Mouse (Mus musculus): ENCODE results near the gene Serpina9.

The Serpina9 gene

DNA sequence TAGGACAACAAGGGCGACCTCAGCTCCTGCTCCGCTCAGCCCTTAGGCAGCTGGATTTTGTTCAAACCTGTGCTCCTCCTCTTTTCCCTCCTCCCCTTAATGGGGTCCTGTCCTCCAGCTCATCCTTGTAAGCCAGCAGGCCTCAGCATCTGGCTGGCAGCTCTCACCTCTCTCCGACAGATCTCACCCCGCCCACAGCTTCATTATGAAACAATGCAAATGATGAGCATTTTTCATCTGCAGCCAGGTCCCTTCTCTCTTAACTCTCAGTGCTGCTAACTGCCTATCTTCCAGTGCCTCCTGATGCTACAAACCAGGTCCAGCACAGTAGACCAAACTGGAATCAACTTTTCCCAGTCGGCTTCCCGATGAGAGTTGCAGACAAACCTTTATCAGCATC lies at the start of gene Serpina9:
Gene Serpina9, minus strand, starts transcription at position 136 of the 400 bp plus-strand sequence.
- DNase-seq: no peak

DNA sequence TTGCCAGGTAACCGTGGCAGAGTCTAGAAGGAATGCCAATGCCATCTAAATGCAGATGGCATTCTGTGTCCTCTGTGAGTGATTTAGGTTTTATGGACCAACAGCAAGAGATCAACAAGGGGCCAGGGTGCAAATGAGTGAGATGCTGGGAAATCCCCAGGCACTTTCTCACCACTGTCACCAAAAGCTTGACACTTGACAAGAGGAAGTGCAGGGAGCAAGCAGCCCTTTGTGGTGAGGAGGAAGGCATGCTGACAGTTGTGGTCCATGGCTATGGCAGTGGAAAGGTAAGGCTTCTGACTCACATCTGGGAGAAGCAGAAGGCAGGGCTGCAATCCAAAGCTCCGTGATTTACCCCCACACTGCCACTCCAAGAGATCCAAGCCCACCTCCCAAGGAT lies 48.3 kb upstream of the Serpina9 start:
- no peak for DNase-seq

DNA sequence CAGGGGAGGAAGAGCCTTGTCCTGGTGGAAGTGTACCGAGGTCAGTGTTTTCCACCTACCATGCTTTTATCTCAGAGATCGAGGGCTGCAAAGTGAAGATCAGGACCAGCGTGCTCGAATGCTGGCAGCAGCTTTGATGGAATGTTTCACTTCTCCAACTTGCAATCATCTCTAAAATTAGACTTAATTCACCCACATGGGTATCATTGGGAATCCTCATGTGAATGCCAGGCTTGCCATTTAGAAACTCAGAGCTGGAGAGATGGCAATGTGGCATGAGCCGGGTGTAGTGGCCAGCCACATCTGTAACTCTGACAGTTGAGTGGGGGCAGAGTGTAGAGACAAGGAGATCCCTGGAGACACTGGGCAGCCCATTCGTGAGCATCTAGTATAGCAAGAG lies 46.6 kb upstream of the Serpina9 start:
- DNase-seq: no peak

DNA sequence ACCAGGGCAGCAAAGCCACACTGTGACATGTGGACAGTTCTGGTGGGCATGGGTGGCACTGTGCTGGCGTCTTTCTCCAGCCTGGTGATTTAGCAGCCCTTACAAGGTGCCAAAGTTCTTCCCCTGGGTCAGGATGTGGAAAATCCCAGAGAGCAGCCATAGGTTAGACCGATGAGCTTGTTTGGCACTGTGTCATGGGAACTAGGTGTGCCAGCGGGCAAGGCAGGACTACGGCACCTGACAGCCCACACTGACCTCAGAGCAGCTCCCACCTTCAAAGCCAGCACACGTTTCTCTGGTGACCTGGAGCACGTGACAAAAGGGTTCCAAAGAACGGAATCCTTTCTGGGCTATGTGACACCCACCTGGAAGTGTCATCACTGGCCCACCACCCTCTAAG lies 44.0 kb upstream of the Serpina9 start:
- no peak for DNase-seq

DNA sequence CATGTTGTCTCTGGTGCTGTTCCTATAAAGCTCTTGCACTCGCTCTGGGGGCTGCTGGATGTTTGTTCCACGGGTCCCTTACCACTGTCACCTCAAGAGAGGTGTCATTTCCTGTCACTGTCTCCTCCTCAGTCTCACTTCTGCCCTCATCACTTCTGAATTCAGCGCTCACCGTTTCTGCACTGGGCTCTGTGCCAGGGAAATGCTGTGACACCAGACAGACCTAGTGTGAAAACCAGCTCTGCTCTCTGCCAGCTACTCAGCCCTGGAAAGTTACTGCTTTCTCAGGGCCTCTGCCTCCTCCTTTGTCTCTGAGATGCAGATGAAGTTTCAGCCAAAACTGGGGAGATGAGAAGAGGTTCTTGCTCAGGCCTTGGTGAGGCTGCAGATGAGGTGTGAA lies 43.5 kb upstream of the Serpina9 start:
- DNase-seq: peak; percentile 19

DNA sequence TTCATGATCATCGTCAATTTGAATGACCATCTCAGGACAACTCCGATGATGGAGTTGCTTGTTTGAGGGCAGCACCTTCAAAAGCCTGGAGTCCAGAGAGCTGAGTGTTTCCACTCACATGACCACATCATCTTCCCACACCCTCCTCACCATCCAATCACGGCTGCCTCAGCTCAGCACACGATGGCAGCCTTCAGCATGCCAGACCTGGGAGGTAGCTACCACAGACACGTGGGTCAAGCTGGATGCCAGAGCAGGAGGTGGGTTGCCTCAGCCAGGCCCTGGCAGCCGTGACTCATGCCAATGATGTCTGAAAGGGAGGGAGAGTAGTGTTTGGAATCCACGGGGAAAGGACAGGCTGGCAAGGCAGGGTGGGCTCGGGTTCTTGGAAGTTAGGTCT lies 42.2 kb upstream of the Serpina9 start:
- DNase-seq: no peak

DNA sequence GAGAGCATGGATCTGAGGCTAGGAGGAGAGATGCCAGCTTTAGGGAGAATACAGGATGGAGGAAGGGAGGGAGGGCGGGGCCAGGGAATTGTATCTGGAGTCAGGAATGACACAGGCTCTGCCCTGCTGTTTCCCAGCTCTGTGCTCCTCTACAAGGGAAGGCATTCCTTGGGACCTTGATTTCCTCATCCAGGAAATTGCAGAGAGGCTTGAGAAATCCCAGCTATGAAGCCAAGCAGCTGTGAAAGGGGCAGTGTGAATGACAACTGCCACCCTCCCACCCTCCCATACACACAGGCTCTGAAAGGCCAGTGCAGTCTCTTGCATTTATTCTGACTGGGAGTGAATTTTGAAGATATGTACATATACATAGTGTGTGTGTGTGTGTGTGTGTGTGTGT lies 40.4 kb upstream of the Serpina9 start:
- peak; percentile 16 for DNase-seq

DNA sequence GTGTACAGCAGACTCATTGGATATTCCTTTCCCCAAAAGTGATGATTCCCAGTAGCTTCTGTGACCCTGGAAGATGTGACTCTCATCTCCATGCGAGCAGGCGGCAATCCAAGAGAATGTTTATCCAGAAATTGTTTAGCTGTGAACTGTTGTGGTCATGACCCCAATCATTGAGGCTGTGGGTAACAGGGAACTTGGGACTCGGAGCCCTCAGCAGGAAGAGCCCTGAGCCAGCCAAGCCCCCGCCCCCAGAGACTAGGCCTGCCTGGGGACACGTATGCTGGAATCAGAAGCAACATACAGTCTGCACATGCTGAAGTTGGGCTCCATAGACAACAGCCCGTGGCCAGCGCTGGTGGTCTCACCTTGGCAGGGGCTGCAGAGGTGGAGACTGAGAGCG lies 32.2 kb upstream of the Serpina9 start:
- DNase-seq: peak; percentile 19

DNA sequence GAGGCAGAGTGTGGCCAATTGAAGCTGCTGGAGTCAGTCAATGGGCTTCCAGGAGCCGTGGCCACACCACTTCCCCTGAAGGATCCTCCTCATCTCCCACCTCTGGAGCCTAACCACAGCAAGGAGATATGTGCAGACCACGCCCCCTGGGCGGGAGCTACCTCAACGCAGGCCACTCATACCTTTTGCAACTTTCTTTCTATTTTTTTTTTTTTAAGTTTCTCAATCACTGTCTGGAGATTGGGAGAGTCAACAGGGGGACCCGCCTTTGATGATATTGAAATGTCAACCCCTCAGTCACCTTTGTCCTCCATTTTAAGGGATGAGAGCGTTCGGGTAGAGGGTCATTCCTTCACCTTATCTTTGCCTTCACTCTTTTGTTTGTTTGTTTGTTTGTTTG lies 30.8 kb upstream of the Serpina9 start, which contains the start of gene Serpina12:
Gene Serpina12, minus strand, starts transcription at position 101 of the 400 bp plus-strand sequence.
- DNase-seq: no peak

DNA sequence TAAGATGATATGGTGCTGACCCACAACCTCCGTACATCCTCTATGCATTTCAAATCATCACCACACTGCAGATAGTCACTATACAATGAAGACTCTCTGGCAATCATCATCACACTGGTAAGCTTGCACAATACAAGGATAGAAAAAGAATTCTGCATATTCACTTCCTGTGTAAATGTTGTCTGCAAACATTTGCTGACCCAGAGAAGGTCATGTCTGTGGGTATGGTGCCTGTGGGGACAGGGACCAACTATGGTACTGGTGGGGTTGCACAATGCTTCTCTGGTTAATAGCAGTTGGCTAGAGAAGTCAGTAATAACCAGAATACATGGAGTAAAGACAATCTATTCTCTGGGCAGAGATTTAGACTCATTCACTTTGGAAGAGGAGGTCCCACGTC lies 29.2 kb upstream of the Serpina9 start:
- no peak for DNase-seq

DNA sequence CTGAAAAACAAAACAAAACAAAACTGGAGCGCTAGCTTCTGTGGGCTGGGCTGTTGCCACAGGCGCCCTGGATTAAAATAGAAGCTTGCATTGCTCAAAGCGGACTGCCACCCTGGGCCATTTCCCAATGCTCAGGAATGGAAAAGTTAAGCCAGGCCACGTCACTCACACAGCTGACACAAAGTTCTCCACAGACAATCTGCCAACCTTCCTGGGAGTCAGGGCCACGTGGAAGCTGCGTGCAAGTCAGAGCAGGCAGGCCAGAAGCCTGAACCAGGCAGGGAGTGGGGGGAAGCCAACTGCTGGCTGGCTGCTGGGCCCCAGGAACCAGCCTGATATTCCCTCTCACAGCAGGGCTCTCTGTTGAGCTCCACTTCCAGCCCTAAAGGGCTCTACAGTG lies 27.8 kb upstream of the Serpina9 start:
- DNase-seq: peak; percentile 73

DNA sequence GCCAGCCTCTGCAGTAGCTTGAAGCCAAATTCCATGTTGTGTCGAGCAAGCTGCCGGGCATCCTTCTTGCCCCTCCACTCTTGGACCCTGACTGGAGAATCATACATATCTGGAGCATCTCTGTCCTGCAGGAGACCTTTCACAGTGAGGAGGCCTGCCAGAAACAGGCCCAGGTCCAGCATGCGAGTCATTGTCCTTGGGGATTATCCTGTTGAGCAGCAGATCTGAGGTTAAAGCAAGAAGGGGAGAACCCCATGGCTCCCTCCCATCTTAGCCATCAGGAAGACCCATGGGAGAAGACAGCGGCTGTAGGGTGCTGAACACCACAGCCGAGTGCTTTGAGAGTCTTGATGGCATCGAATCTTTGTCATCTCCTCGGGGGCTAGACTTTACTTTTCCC lies 24.6 kb upstream of the Serpina9 start:
- no peak for DNase-seq

DNA sequence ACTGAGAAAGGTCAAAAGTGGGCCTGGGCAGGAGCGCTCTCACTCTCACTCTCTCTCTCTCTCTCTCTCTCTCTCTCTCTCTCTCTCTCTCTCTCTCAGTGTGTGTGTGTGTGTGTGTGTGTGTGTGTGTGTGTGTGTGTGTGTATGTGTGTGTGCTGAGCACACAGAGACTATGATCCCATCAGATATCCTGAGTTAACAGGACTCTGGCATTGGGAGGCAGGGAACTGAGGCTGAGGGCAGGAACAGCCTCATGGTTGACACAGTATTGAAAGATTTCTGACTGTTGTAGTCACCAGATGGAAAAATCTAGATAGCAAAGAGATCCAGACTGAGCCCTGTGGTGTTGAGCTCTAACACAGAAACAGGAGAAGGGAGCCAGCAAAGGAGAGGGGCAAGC lies 20.2 kb upstream of the Serpina9 start:
- DNase-seq: no peak

DNA sequence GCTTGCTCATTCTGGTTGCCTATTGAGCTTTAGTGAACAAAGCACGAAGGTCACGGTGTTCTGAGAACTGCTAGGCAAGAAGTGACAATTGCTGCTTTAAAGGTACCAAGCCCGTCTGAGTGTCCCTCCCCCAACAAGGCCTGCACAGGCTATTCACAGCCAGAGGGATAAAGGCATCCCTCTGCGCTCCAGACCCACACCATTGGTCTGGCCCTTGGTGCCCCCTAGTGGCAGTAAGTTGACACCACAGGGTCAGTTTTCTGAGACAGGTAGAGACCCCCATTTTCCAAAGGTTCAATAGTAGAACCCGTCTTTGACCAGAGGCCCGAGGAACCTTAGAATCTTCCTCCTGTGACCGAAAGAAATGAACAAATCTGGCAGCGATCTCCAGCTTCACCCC lies 16.4 kb upstream of the Serpina9 start:
- DNase-seq: peak; percentile 48

DNA sequence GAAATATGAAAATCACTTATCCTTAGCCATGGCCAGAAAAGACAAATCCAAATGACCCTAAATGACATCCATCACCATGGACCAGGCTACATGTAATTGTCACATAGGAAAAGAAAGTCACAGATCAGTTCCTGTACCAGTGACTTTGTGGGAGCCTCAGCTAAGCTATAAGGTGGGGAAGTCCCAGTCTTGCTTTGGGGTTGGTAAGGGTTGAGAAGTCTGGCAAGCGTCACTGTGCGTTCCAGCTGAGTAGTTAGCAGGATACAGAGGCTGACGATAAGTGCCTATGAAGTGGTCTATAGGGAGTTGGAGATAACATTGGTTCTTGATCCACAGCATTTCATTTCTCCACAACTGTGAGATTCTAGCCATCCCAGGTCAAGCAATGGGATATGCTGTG lies 1.7 kb upstream of the Serpina9 start:
- DNase-seq: no peak

DNA sequence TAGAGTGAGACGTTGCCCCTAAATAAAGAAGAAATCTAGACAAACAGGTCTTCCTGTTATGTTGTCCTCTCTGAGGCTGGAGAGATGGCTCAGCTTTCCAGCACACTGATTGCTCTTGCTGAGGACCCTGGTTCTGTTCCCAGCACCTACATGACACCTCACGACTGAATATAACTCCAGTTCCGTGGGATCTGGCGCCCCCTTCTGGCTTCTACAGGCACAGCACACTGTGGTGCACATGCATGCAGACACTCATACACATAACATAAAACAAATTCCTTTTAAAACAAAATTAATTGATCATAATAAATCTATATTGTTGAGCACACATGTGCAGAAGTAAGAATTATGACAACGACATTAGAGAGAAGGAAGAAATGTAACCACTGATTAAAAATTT lies 8.9 kb downstream of the Serpina9 start:
- no peak for DNase-seq

DNA sequence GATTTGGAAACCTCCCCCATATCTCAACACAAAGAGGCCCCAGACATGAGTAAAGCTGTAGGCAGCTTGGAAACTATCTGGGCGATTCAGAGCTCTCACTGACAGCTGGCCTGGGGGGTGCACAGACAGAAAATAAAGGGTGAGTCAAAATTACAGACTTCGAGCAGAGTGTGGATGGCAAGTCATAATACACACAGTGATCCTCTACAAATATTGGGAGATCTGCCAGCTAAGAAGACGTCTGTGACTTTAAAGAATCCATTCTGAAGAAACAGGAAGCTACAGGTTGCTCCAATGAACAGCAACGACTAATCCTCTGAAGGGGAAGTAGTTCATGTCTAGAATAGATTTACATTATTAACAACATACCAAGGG lies 10.3 kb downstream of the Serpina9 start:
- DNase-seq: no peak

DNA sequence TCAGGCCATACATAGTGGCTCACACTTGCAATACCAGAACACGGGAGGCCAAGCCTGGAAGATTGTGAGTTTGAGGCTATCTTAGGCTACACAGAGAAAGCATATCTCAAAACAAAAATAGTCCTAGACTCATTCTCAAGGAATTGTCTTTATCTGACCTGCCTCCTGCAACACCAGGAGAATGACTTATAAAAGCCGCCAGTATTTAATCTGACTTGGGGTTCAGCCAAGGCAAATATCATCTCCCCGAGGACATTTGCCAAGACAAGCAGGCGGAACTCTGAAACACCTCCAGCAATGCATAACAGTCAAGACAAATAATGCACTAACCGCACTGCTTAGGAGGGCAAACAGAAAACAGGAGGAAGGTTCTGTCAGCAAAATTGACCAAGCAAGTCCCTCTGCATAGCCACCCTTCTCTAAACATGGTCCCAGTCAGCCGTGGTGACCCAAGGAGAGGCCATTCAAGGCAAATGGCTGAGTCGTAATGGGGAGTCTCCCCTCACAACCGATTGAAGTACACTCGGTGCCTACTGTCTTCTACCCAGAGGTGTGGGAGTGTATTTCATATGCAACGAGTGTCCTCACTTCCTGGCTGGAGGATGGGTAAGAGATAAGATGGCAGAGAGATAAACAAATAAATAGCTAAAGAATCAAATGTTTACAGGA lies 10.9 kb downstream of the Serpina9 start:
- DNase-seq: peak; percentile 62

DNA sequence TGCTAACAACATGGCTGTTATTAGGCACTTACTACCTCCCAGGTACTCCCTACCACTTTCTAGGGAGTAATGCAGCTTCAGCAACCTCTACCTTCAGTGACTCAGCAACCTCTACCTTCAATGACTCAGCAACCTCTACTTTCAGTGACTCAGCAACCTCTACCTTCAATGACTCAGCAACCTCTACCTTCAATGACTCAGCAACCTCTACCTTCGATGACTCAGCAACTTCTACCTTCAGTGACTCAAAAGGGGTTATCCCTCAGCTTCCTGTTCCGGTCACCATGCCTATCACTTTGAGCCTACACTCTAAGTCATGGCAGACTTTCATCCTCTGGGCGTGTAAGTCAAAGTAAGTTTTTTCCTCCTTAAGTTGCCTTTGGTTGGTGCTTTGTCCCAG lies 13.0 kb downstream of the Serpina9 start:
- no peak for DNase-seq

DNA sequence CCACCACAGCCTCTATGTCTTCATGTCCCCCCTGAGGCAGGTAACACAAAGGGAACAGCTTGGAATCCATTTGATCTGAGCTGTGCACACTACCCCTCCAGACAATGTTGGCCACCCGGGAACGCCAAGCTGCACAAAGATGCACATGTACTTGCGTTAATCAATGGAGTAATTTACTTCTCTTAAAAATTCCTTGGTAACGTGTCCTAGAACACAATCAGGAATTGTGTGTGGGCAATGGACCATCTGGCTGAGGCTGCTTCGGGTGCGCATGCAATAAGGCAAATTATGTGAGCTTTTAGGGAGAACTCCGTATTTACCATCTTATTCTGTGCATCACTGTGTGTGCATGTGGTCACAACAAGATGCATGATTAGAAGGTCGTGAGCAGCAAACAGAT lies 13.9 kb downstream of the Serpina9 start:
- no peak for DNase-seq

DNA sequence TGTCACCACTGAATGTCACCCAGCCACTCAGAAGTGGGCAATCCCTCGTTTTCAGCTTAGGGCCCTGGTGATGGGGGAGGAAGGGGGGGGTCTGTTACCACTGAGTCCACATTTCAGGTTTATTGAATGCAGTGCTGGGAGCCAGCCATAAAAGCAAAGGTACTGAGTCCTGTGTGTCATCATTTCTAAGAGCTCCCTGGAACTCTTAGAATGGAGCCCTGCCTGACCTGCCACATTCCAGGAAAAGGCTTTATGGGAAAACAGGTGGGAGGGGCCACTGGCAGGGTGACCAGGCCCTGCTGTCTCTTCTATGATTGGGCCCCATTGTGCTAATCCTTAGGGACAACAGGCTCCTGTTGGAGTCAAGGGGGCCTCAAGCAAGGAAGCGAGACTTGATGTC lies 17.0 kb downstream of the Serpina9 start:
- peak; percentile 11 for DNase-seq

DNA sequence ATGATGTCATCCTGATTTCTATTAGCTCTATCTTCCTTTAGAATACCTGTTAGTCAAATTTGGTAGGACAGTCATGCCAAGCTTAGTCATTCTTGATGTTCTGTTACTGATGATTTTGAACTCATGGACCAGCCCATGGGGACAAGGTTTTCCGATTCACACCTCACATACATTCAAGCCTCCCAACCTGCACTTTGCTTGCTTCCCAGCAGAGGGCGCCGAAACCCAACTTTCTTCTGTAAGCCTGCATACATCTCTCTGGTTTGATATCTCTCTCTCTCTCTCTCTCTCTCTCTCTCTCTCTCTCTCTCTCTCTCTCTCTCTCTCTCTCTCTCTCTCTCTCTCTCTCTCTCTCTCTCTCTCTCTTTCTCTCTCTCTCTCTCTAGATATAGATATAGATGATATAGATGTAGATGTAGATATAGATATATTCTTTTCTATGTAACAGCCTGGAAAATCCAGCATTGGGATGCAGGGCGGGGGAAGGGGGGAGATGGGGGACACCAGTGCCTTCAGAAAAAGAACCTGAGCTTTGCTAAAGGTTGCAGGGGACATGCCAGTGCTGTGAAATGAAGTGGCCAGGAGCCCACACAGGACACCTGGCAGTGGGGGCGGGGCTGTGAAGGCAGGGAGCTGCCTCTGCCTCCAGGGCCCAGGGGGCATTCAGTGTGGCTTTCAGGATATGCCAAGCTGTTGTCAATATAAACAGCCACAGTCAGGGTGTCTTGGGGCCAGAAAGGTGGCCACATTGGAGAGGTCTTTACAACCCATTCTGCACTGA lies 18.1 kb downstream of the Serpina9 start:
- peak; percentile 73 for DNase-seq

DNA sequence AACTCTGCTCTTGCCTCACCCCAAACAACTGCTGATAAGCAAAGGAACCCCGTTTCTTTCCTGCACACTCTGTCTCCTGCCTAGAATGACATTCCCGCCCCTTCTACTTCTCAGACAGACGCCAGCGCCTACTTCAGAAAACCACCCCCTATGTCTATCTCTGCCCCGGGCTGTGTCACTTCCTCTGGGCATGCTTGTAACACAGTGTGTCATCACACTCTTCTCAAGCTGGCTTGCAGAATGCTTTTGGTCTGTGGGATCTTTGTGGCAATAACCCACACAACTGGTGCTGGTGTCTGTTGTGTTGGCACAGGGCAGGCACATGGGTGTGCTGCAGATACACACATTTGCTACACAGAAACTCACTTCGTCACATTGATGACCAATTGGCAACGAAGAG lies 20.6 kb downstream of the Serpina9 start:
- no peak for DNase-seq

DNA sequence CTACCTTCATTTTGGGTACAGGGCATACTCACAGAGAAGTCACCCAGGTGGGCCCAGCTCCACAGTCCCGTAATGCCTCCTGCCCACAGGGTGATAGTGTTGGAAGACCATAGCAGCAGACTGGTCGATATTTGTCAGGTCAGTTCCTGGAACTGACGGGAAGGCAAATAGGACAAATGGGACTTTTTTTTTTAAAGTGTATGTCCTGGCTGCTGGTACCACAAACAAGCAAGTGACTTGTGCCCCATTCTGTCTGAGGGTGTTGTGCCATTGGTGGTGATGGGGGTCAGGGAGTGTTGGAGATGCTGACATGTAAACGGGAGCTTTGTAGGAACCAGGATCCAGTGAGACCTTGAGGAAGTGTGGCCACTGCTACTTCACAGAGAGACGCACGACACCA lies 23.7 kb downstream of the Serpina9 start, which contains the start of gene Serpina11:
Gene Serpina11, minus strand, starts transcription at position 101 of the 400 bp plus-strand sequence.
- DNase-seq: no peak

DNA sequence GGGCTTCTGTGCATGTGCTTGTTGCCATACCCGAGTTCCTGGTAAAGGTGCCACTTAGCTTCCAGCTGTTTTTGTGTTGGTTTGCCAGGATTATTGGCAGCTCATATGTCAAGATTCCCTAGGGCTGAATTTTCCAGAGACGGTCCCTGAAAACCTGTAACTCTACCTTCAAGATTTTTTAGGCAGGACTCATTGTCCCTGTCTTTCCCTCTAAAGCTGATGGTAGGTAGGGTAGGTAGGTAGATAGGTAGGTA lies 24.1 kb downstream of the Serpina9 start:
- no peak for DNase-seq

Measured in lung, postnatal 14 days (tissue).